Mouse (Mus musculus): ENCODE measurements around the gene Jmjd6. TPM values are rescaled to one million over a fixed set of nuclear protein-coding genes. Genes with fewer than 3 reads are reported as not detected.

Jmjd6 gene
- 10 to 100 TPM; 78.1 to 81.3 TPM for total RNA-seq (2023)

GRCm38 (mm10) chr11:116843261-116844233, at the start of gene Jmjd6, which contains the start of gene Mettl23:
Jmjd6 (minus strand) TSS chr11:116843449.
Mettl23 (plus strand) TSS chr11:116843278.

GRCm38 (mm10) chr11:116852891-116853511, 9.8 kb upstream of the Jmjd6 start, which contains the start of gene Srsf2:
Srsf2 (minus strand) TSS chr11:116853094.

GRCm38 (mm10) chr11:116852291-116852890, 9.1 kb upstream of the Jmjd6 start, which contains the start of gene Mfsd11:
Mfsd11 (plus strand) TSS chr11:116852440.

GRCm38 (mm10) chr11:116827534-116828165, 15.6 kb downstream of the Jmjd6 start, which contains the start of gene Mxra7:
Mxra7 (minus strand) TSS chr11:116828046.

Other genes starting within 250 kb of the Jmjd6 start
- 10 to 100 TPM; 93.8 to 95.4 TPM for gene Rhbdf2, start 216.4 kb downstream of the Jmjd6 start, total RNA-seq (2023)
- gene Prcd, start 189.9 kb downstream of the Jmjd6 start, total RNA-seq (2023): not detected
- not detected for gene Cygb, start 189.1 kb downstream of the Jmjd6 start, total RNA-seq (2023)
- gene St6galnac1, start 67.9 kb downstream of the Jmjd6 start, total RNA-seq (2023): not detected
- 1 to 10 TPM; 1.3 to 1.6 TPM for gene Mxra7, start 15.4 kb downstream of the Jmjd6 start, total RNA-seq (2023)
- 10 to 100 TPM; 17.5 to 24.8 TPM for gene Mettl23, start 171 bp downstream of the Jmjd6 start, total RNA-seq (2023)
- gene Mfsd11, start 9.0 kb upstream of the Jmjd6 start, total RNA-seq (2023): 10 to 100 TPM; 22.2 to 27.5 TPM
- 100 to 1,000 TPM; 266 to 284 TPM for gene Srsf2, start 9.6 kb upstream of the Jmjd6 start, total RNA-seq (2023)
- not detected for gene Mgat5b, start 75.4 kb upstream of the Jmjd6 start, total RNA-seq (2023)

Measured in neutrophil, adult 59 days (primary cell).